ENCODE assay signal across 9 mouse cellular contexts in genomic region chr16:49907356-49907755, GRCm38 (mm10).
DNase-seq lines count a peak whose midpoint lies in the region; ATAC-seq and TF ChIP-seq lines count a peak whose summit lies in the region.
"Had no signal": no experiment of that assay in that cellular context is flagged by ENCODE, and none has a peak within 500 bp of the region (broad histone marks: within the 10 kb centered on the region; RNA-seq: fewer than 3 reads in every experiment).

No protein-coding gene starts in this region.

- H3K9ac ChIP-seq in forebrain, embryonic 15.5 days (replicated peaks): no peak overlapping the region
- no peak overlapping the region for H3K9ac ChIP-seq in forebrain, embryonic 13.5 days
- H3K9ac ChIP-seq in liver, embryonic 14.5 days (replicated peaks): no peak overlapping the region
- H3K9ac ChIP-seq in stomach, postnatal 0 days (ENCODE audit: low read length): no peak overlapping the region
- H3K9ac ChIP-seq: limb, embryonic 13.5 days had no signal

- TF ChIP-seq CTCF in liver, embryonic 14.5 days (IDR thresholded peaks at IDR 0.05; ENCODE audit: low read depth): no peak
- TF ChIP-seq CTCF in stomach, postnatal 0 days (IDR thresholded peaks at IDR 0.05; ENCODE audit: low read depth): no peak

- TF ChIP-seq EP300 in liver, embryonic 14.5 days (IDR thresholded peaks at IDR 0.05; ENCODE audit: low read depth): peak; percentile 32; the same call in 1 of the 2 replicates
- TF ChIP-seq EP300 in stomach, postnatal 0 days (optimal IDR thresholded peaks at IDR 0.05): no peak

- no peaks in the 10 kb centered on the region for H3K9me3 ChIP-seq in forebrain, embryonic 15.5 days
- no peaks in the 10 kb centered on the region for H3K9me3 ChIP-seq in forebrain, embryonic 13.5 days (replicated peaks)
- H3K9me3 ChIP-seq in liver, embryonic 14.5 days (ENCODE audit: control insufficient read depth, low read length): no peaks in the 10 kb centered on the region
- H3K9me3 ChIP-seq in stomach, postnatal 0 days (ENCODE audit: control insufficient read depth, low read length): no peaks in the 10 kb centered on the region
- H3K9me3 ChIP-seq: limb, embryonic 13.5 days had no signal

- ATAC-seq in forebrain, embryonic 15.5 days (replicated peaks): 0 out of 2 replicates have a peak, but pooled peaks have one; percentile 51
- no peak for ATAC-seq in forebrain, embryonic 13.5 days
- peak; percentile 90 for ATAC-seq in liver, embryonic 14.5 days (ENCODE audit: insufficient read depth)
- peak; percentile 92 for ATAC-seq in stomach, postnatal 0 days (ENCODE audit: low FRiP score, low TSS enrichment)

- 44% methylated on average over 4 of the region's 4 CpGs for WGBS in forebrain, embryonic 15.5 days
- 43% methylated on average over 4 of the region's 4 CpGs for WGBS in forebrain, embryonic 13.5 days
- 11% methylated on average over 4 of the region's 4 CpGs for WGBS in liver, embryonic 14.5 days (ENCODE audit: insufficient replicate concordance)
- 44% methylated on average over 4 of the region's 4 CpGs for WGBS in stomach, postnatal 0 days

- H3K4me1 ChIP-seq in forebrain, embryonic 15.5 days: peaks cover 4% of the 10 kb centered on the region; the same call in 1 of the 2 replicates
- H3K4me1 ChIP-seq in forebrain, embryonic 13.5 days: 0 out of 2 replicates have a peak, but pooled peaks cover 4% of the 10 kb centered on the region
- H3K4me1 ChIP-seq in liver, embryonic 14.5 days (replicated peaks; ENCODE audit: control insufficient read depth in 2 of 2, insufficient read depth in 2 of 2, low read length in 1 of 2): peaks cover 37 to 41% of the 10 kb centered on the region in 2 experiments
- H3K4me1 ChIP-seq in stomach, postnatal 0 days (replicated peaks; ENCODE audit: control insufficient read depth, insufficient read depth): 0 out of 2 replicates have a peak, but pooled peaks cover 3% of the 10 kb centered on the region

- no peak overlapping the region for H3K4me3 ChIP-seq in forebrain, embryonic 15.5 days
- H3K4me3 ChIP-seq in forebrain, embryonic 13.5 days: no peak overlapping the region
- no peak overlapping the region for H3K4me3 ChIP-seq in liver, embryonic 14.5 days (ENCODE audit: insufficient read depth in 1 of 2, low read depth in 2 of 2, low read length in 2 of 2)
- H3K4me3 ChIP-seq in stomach, postnatal 0 days (ENCODE audit: low read depth, low read length): no peak overlapping the region
- H3K4me3 ChIP-seq: limb, embryonic 13.5 days had no signal

- peak; percentile 51 for DNase-seq in MN1 (ENCODE audit: low spot score)
- peak; percentile 50 to 62 for DNase-seq in heart, adult 9 months (ENCODE audit: low spot score in 2 of 2)
- peak; percentile 74 to 87 (median 77) for DNase-seq in liver, embryonic 14.5 days (ENCODE audit: low read depth in 3 of 3, low spot score in 3 of 3)
- DNase-seq in stomach, postnatal 0 days (ENCODE audit: low spot score): peak; percentile 70
- DNase-seq in right cerebral cortex, postnatal 14 days: no peak
- DNase-seq in left cerebral cortex, adult 11 months (ENCODE audit: low spot score): no peak

- H3K27me3 ChIP-seq in forebrain, embryonic 15.5 days: no peaks in the 10 kb centered on the region
- H3K27me3 ChIP-seq in forebrain, embryonic 13.5 days: no peaks in the 10 kb centered on the region
- no peaks in the 10 kb centered on the region for H3K27me3 ChIP-seq in liver, embryonic 14.5 days (ENCODE audit: control insufficient read depth, insufficient read depth, low read length)
- no peaks in the 10 kb centered on the region for H3K27me3 ChIP-seq in stomach, postnatal 0 days (ENCODE audit: control insufficient read depth, insufficient read depth, low read length)
- H3K27me3 ChIP-seq: limb, embryonic 13.5 days had no signal

- H3K36me3 ChIP-seq in forebrain, embryonic 15.5 days: no peaks in the 10 kb centered on the region; the same call in 1 of the 2 replicates
- H3K36me3 ChIP-seq in forebrain, embryonic 13.5 days (ENCODE audit: poor library complexity, severe bottlenecking): peaks cover 11% of the 10 kb centered on the region
- H3K36me3 ChIP-seq in liver, embryonic 14.5 days (replicated peaks; ENCODE audit: control insufficient read depth, insufficient read depth, low read depth): peaks cover 93% of the 10 kb centered on the region
- no peaks in the 10 kb centered on the region for H3K36me3 ChIP-seq in stomach, postnatal 0 days (ENCODE audit: control insufficient read depth, insufficient read depth, low read length)
- H3K36me3 ChIP-seq: limb, embryonic 13.5 days had no signal

- no peak overlapping the region for H3K27ac ChIP-seq in forebrain, embryonic 15.5 days (replicated peaks)
- no peak overlapping the region for H3K27ac ChIP-seq in forebrain, embryonic 13.5 days
- no peak overlapping the region for H3K27ac ChIP-seq in liver, embryonic 14.5 days
- no peak overlapping the region for H3K27ac ChIP-seq in stomach, postnatal 0 days (replicated peaks)
- H3K27ac ChIP-seq: limb, embryonic 13.5 days had no signal

- H3K4me2 ChIP-seq in forebrain, embryonic 15.5 days (replicated peaks): no peak overlapping the region
- no peak overlapping the region for H3K4me2 ChIP-seq in forebrain, embryonic 13.5 days
- peak overlapping the region; percentile 33 for H3K4me2 ChIP-seq in liver, embryonic 14.5 days (ENCODE audit: low read depth)
- H3K4me2 ChIP-seq in stomach, postnatal 0 days (replicated peaks; ENCODE audit: low read depth): no peak overlapping the region
- H3K4me2 ChIP-seq: limb, embryonic 13.5 days had no signal

Comparison
In these comparisons a context has a peak if more than half of its experiments do, and no peak if none do; other contexts are left out.
1. DNase-seq: peak in MN1 (single experiment), heart, adult 9 months (2 of 2), liver, embryonic 14.5 days (3 of 3) and stomach, postnatal 0 days (single experiment); none in right cerebral cortex, postnatal 14 days (single experiment) and left cerebral cortex, adult 11 months (single experiment).